Mouse (Mus musculus): Measurements from ENCODE around the gene Nr1d1. TPM values are rescaled to one million over a fixed set of nuclear protein-coding genes. Genes with fewer than 3 reads are reported as not detected.
A peak's percentile ranks its signal among the peaks of the same experiment; 100 is the strongest.

The Nr1d1 gene
- polyA plus RNA-seq, 1 experiment, result 7.4 TPM

DNA sequence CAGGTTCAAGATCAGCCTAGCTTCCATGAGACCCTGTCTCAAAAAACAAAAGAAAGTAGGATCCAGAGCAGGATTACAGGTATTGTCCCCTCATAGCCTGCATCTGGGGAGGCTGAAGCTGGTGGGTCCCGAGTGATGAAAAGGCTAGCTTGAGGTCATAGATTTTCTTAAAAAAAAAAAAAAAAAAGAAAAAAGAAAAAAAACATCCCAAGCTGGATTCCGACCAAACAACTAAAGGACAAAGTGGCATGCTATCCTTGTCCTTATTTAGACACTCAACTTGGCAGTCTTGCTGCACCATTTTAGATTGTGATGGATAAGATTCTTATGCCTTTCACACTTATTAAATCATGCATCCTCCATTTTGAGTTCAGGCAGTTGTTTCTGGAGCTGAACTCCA lies 33.3 kb upstream of the Nr1d1 start:
- H3K9ac ChIP-seq (ENCODE audit: low read depth, poor library complexity, severe bottlenecking), result peak overlapping the region; percentile 64; the same call in 1 of the 2 replicates
- no peak overlapping the region for H3K27ac ChIP-seq (ENCODE audit: insufficient read depth, low read length)
- H3K4me1 ChIP-seq (ENCODE audit: control insufficient read depth, insufficient read depth, low read length), result peaks cover 2% of the 10 kb centered on the region
- no peaks in the 10 kb centered on the region for H3K9me3 ChIP-seq (replicated peaks; ENCODE audit: control insufficient read depth, insufficient read depth, low read length, poor library complexity, severe bottlenecking)
- no peak for TF ChIP-seq CTCF (IDR thresholded peaks at IDR 0.05; ENCODE audit: low read depth, low read length)
- TF ChIP-seq POLR2A (IDR thresholded peaks at IDR 0.05; ENCODE audit: insufficient read depth, low read length), result no peak
- TF ChIP-seq EP300 (IDR thresholded peaks at IDR 0.05; ENCODE audit: insufficient read depth, low read depth, low read length), result no peak
- no peak overlapping the region for H3K4me3 ChIP-seq (ENCODE audit: low read depth, low read length)
- H3K36me3 ChIP-seq (ENCODE audit: control insufficient read depth, insufficient read depth, low read length, poor library complexity, severe bottlenecking), result peaks cover 60% of the 10 kb centered on the region
- H3K27me3 ChIP-seq (ENCODE audit: control insufficient read depth, insufficient read depth, low read length, poor library complexity, severe bottlenecking), result no peaks in the 10 kb centered on the region

DNA sequence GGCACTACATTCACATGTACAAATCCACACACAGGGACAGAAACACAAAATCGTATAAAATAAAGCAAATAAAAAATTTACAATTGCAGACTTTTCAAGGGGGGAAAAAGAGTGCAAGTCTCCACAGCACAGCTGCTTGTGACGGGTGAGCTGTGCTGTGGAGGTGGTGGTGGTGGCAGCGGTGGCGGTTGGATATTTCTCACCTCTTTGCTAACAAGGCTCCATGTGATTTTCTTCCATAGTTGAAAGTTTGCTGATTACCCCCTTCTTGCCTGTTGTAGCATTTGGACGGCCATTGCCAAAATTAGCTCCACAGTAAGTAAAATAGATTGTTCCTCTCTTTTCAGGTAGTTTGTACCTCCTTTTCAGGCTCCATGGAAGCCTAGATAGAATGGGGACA lies 29.5 kb upstream of the Nr1d1 start, which contains the start of gene Casc3:
Gene Casc3 (plus strand): TSS at position 301 of the 400 bp plus-strand sequence.
- no peak within 1 kb of the TSS for H3K4me3 ChIP-seq (ENCODE audit: low read depth, low read length)
- peaks cover 67% of the 10 kb centered on the region for H3K36me3 ChIP-seq (ENCODE audit: control insufficient read depth, insufficient read depth, low read length, poor library complexity, severe bottlenecking)
- H3K9ac ChIP-seq (ENCODE audit: low read depth, poor library complexity, severe bottlenecking), result no peak within 1 kb of the TSS

DNA sequence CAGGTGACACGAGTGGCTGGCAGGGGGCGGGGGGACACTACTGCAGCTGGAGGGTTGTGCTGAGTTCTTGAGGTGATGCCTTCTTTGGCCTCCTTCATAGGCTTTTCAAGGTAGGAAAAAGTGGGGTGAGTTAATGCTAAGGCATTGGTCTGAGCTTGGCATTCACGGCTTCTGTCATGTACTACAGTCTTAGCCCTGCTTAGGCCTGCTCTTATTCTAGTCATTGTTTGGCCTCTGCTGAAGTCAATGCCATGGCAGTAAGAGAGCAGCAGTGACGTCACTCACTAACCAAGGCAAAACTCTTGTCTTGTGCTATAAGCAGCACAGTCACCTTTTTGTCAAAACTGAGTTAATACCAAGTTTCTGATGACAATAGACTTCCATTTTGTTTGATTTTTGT lies 22.8 kb upstream of the Nr1d1 start:
- TF ChIP-seq POLR2A (IDR thresholded peaks at IDR 0.05; ENCODE audit: insufficient read depth, low read length) (no peak), CTCF (IDR thresholded peaks at IDR 0.05; ENCODE audit: low read depth, low read length) (no peak), EP300 (IDR thresholded peaks at IDR 0.05; ENCODE audit: insufficient read depth, low read depth, low read length) (no peak)
- Histone ChIP-seq H3K36me3 (ENCODE audit: control insufficient read depth, insufficient read depth, low read length, poor library complexity, severe bottlenecking) (peaks cover 33% of the 10 kb centered on the region), H3K27me3 (ENCODE audit: control insufficient read depth, insufficient read depth, low read length, poor library complexity, severe bottlenecking) (no peaks in the 10 kb centered on the region), H3K4me3 (ENCODE audit: low read depth, low read length) (no peak overlapping the region), H3K27ac (ENCODE audit: insufficient read depth, low read length) (no peak overlapping the region), H3K4me1 (ENCODE audit: control insufficient read depth, insufficient read depth, low read length) (no peaks in the 10 kb centered on the region), H3K9ac (ENCODE audit: low read depth, poor library complexity, severe bottlenecking) (no peak overlapping the region), H3K9me3 (replicated peaks; ENCODE audit: control insufficient read depth, insufficient read depth, low read length, poor library complexity, severe bottlenecking) (no peaks in the 10 kb centered on the region)

More for the DNA sequence above, 29.5 kb upstream of the Nr1d1 start, which contains the start of gene Casc3:
- Histone ChIP-seq H3K4me1 (ENCODE audit: control insufficient read depth, insufficient read depth, low read length) (no peaks in the 10 kb centered on the region), H3K27me3 (ENCODE audit: control insufficient read depth, insufficient read depth, low read length, poor library complexity, severe bottlenecking) (no peaks in the 10 kb centered on the region), H3K27ac (ENCODE audit: insufficient read depth, low read length) (no peak within 1 kb of the TSS), H3K9me3 (replicated peaks; ENCODE audit: control insufficient read depth, insufficient read depth, low read length, poor library complexity, severe bottlenecking) (no peaks in the 10 kb centered on the region)
- no peak for TF ChIP-seq CTCF (IDR thresholded peaks at IDR 0.05; ENCODE audit: low read depth, low read length)
- TF ChIP-seq POLR2A (IDR thresholded peaks at IDR 0.05; ENCODE audit: insufficient read depth, low read length), result no peak
- no peak for TF ChIP-seq EP300 (IDR thresholded peaks at IDR 0.05; ENCODE audit: insufficient read depth, low read depth, low read length)

DNA sequence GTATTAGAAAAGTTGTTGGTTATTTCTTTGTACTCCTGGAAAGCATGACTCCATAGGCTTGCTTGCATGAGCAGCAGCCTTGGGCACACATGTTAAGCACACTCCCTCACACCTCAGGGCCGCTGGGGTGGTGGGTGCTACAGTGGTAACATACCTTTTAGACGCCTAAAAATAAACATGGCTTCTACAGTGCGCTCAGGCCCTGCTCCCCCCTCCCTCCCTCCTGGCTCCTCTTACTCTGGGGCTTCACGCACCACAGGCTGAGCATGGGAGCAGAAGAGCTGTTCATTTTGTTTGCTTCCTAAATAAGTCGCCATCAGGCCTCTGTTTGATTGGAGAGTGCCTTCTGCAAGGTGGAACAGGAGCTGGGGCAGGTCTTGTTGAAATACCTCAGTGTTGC lies 22.2 kb upstream of the Nr1d1 start:
- TF ChIP-seq EP300 (IDR thresholded peaks at IDR 0.05; ENCODE audit: insufficient read depth, low read depth, low read length) (no peak), CTCF (IDR thresholded peaks at IDR 0.05; ENCODE audit: low read depth, low read length) (no peak), POLR2A (IDR thresholded peaks at IDR 0.05; ENCODE audit: insufficient read depth, low read length) (no peak)
- H3K9me3 ChIP-seq (replicated peaks; ENCODE audit: control insufficient read depth, insufficient read depth, low read length, poor library complexity, severe bottlenecking), result no peaks in the 10 kb centered on the region
- no peak overlapping the region for H3K27ac ChIP-seq (ENCODE audit: insufficient read depth, low read length)
- no peaks in the 10 kb centered on the region for H3K4me1 ChIP-seq (ENCODE audit: control insufficient read depth, insufficient read depth, low read length)
- no peak overlapping the region for H3K4me3 ChIP-seq (ENCODE audit: low read depth, low read length)
- H3K9ac ChIP-seq (ENCODE audit: low read depth, poor library complexity, severe bottlenecking), result no peak overlapping the region
- H3K27me3 ChIP-seq (ENCODE audit: control insufficient read depth, insufficient read depth, low read length, poor library complexity, severe bottlenecking), result no peaks in the 10 kb centered on the region
- H3K36me3 ChIP-seq (ENCODE audit: control insufficient read depth, insufficient read depth, low read length, poor library complexity, severe bottlenecking), result peaks cover 27% of the 10 kb centered on the region

DNA sequence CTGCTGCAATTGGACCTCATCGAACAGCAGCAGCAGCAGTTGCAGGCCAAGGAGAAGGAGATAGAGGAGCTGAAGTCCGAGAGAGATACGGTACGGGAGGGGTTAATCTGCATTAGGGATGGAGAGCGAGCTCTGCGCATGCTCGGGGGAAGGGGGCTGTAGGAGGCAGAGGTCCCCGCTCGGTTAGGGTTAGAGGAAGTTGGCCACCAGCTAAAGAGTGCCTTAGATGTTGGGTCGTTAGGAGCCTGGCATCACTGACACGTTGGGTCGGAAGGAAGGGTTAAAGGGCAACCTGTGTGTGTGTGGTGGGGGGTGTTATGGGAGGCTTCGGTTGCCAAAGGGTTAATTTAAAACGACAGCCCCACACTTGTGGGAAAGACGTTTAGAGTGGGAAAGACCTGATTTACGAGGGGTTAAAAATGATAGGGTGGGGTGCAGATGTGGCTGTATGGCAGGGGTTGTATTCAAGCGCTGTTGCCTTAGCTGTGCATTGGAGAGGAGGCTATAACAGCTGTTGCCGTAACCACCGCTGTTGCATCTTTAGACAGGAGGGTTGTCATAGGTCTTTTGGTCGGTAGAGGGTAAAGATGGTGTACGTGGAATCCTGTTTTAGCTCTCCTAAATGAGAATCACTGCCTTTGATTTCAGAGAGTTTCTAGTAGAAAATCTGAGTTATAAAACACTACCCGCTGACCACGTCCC lies 21.5 kb upstream of the Nr1d1 start:
- Histone ChIP-seq H3K27me3 (ENCODE audit: control insufficient read depth, insufficient read depth, low read length, poor library complexity, severe bottlenecking) (no peaks in the 10 kb centered on the region), H3K4me1 (ENCODE audit: control insufficient read depth, insufficient read depth, low read length) (no peaks in the 10 kb centered on the region), H3K27ac (ENCODE audit: insufficient read depth, low read length) (peak overlapping the region; percentile 22; the same call in 1 of the 2 replicates), H3K4me3 (ENCODE audit: low read depth, low read length) (peak overlapping the region; percentile 75), H3K9ac (ENCODE audit: low read depth, poor library complexity, severe bottlenecking) (peak overlapping the region; percentile 100), H3K9me3 (replicated peaks; ENCODE audit: control insufficient read depth, insufficient read depth, low read length, poor library complexity, severe bottlenecking) (no peaks in the 10 kb centered on the region), H3K36me3 (ENCODE audit: control insufficient read depth, insufficient read depth, low read length, poor library complexity, severe bottlenecking) (peaks cover 22% of the 10 kb centered on the region)
- TF ChIP-seq EP300 (IDR thresholded peaks at IDR 0.05; ENCODE audit: insufficient read depth, low read depth, low read length) (no peak), CTCF (IDR thresholded peaks at IDR 0.05; ENCODE audit: low read depth, low read length) (no peak), POLR2A (IDR thresholded peaks at IDR 0.05; ENCODE audit: insufficient read depth, low read length) (no peak)
